Mouse (Mus musculus) spleen, embryonic (tissue): ENCODE data around the gene Zfand2a.

Source experiments
- CTCF ChIA-PET: fragments of 350-600 bp; sonication (Branson Sonifier 250); formaldehyde crosslinking; loops from one replicate; lab custom pipeline; 2022; lab: Charles Lee

Gene Zfand2a

DNA sequence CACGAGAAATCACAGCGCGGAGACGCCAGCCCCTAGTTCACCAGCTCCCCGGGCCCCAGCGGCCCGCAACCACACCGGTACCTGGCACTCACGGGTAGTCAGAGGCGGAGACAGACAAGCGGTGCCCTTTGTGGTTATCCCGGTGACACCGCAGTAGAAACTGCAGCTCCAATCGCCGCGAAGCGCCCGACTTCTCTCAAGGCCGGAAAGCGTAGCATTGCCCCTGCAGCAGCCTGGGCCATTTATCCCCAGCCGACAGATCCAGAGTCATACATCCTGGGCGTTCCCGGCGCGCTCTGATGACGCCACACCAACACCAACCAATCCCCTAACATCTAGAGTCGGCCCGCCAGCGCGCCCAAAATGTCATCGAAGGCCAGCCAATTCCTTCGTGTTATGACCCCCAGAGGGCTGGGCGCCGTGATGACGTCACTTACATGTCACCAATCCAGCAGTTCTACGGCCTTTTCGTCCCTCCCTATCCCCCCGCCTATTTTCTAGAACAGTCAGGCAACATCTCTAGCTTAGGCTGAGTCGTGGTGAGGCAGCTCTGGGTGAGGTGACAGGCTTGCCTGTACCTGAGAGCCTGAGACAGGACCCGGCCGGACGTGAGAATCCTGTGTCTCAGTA, at the start of gene Zfand2a:
Zfand2a (minus strand) TSS at position 365 of the 630 bp plus-strand sequence.
- CTCF ChIA-PET: interaction anchor here (0.7 kb wide), 1 partner anchor 79 kb away, joined by 5 read pairs; the partner anchor contains the start of gene C130050O18Rik

DNA sequence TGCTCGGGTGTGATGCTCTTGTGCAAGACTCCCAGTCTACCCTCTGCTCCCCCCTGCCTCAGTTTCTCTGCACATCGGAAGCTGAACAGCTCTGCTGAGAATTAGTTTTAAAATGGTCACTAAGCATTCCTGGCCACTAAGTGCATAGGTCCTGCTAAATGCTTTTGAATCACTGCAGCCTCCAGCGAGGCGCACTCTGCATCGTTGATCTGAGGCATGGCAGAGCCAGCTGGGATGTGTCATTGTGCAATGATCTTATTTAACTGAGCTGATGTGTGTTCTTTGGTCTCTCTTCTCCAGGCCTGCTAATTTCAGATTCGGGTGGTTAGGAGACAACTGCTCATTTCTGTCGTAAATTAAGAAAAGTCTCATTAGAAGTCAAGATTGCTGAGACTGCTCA, 44.5 kb upstream of the Zfand2a start:
- CTCF ChIA-PET: interaction anchor here (0.6 kb wide), 2 partner anchors 10 to 1161 kb away, joined by 3 to 4 read pairs; no protein-coding TSS in a partner anchor

DNA sequence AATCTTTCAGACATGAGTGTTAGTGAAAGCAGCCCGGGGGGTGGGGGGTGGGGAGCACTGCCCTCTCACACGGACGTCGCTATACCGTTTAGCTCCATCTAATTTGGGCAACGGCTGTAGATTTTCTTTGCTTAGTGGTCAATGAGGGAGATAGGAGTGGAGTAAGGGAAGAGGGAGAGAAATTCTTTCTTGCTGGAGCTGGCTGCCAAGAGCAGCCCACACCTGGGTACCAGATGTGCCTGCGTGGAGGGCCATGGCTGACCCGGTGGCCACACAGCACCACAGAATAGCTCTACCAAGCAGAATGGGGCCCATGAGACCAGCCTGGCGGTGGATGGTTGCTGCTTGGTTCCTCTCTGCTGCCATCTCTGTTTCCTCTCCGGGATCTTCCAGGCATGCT, 37.6 kb upstream of the Zfand2a start:
- CTCF ChIA-PET: no interaction called here

DNA sequence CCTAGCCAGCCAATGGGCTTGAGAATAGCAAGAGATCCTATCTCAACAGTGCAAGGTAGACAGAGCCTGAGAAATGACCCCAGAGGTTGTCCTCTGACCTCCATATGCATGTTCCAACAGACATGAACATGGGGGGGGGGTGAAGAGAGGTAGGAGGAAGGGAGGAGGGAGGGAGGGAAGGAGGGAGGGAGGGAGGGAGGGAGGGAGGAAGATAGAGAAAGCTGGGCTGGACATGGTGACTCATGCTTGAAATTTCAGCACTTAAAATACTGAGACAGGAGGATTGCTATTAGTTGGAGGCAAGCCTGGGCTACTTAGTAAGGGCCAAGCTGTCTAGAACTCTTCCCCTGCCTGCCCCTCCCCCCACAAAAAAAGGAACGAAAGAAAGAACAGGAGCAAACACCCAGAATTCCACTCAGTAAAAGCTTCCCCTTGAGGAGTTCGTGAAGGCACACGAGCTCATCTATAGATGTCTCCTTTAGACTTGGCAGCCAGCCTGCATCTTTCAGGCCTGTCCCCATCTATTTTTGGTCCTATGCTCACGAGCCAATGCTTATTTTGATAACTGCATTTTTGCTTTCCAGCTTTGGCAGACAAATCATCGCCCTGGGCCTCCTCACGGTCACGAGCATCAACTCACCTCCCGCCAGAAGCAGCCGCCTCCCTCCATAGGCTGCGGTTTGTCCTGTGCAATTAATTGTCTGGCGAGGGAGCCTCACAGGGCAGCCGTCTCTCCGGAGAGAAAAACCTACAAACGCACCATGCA, 35.9 kb upstream of the Zfand2a start:
- CTCF ChIA-PET: interaction anchor here (0.7 kb wide), 1 partner anchor 13 kb away, joined by 3 read pairs; no protein-coding TSS in a partner anchor

DNA sequence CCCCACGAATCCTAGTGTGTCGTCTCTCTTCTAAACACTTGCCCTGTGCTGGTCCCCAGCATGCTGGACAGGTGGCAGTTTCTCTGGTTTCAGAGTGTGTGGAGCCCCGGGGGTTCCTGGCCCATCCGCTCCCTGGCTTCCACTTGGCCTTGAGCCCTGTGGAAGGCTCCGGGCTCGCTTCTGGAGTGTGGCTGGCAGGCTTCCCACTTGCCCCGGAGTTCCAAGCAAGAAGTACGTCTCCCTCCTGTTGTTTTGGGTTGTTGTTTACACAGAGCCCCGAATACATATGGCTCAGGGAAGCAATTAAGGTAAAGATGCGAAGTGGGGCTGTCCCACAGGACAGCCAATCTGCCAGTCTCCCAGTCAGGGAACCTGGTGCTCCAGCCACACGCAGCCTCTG, 31.9 kb upstream of the Zfand2a start:
- CTCF ChIA-PET: interaction anchor here (0.7 kb wide), 1 partner anchor 138 kb away, joined by 3 read pairs; no protein-coding TSS in a partner anchor

DNA sequence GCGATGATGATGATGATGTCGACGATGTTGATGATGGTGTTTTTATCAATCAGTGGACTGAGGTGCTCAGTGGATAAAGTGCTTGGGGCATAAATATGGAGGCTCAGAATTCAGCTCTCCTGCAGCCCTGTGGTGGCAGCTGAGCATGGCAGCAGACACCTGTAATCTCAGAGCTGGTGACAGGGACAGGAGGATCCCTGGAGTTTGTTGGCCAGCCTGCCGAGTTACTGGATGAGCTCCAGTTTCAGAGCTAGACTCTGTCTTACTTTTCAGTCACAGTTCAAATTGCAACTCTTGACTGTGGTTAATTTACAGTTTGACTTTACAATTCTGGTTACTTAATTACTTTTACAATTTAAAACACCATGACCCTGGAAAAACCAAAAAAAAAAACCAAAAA, 27.9 kb upstream of the Zfand2a start:
- CTCF ChIA-PET: interaction anchor here (0.7 kb wide), 1 partner anchor 842 kb away, joined by 25 read pairs; no protein-coding TSS in a partner anchor

DNA sequence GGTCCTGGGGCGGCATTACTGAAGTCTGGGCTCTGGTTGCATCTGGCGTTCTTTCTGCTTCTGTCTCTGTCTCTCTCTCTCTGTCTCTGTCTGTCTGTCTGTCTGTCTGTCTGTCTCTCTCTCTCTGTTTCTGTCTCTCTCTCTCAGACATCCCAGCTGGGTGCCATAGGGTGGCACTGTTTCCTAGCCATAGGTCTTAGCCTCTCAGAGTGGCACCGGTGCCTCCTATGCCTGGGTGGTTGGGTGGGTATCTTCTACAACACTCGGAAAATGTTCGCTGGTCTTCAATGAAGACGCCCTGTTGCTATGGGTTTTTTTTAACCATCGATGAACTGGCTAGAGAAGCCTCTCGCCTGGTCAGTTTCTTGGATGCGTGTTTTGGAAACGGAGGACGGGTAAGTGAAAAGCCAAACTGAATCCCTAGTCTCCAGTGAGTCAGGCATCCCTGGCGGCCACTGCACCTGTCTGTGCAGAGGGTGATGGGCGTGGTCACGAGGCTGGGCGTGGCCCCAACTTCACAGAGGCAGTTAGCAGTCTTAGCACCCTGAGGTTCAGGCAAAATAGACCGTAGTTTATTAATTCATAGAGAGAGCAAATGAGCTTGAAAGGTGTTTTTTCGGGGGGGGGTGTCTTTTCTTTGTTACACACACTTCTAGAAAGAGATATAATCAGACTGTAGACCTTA, 26.5 kb upstream of the Zfand2a start:
- CTCF ChIA-PET: no interaction called here

DNA sequence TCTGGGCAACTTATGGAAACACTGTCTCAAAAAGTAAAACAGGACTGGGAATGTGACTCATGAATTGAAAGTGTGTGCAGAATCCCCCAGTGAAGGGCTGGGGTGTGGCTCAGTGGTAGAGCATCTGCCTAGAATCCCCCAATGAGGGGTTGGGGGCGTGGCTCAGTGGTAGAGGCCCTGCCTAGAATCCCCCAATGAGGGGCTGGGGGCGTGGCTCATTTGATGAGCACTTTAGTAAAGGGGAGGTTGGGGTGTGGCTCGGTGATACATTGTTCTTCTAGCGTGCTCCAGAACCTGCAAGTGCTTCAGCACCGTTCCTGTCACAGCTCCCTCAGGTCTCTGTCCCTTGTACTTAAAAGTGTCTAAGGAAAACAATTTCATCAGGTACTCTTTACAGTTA, 21.9 kb upstream of the Zfand2a start:
- CTCF ChIA-PET: no interaction called here

DNA sequence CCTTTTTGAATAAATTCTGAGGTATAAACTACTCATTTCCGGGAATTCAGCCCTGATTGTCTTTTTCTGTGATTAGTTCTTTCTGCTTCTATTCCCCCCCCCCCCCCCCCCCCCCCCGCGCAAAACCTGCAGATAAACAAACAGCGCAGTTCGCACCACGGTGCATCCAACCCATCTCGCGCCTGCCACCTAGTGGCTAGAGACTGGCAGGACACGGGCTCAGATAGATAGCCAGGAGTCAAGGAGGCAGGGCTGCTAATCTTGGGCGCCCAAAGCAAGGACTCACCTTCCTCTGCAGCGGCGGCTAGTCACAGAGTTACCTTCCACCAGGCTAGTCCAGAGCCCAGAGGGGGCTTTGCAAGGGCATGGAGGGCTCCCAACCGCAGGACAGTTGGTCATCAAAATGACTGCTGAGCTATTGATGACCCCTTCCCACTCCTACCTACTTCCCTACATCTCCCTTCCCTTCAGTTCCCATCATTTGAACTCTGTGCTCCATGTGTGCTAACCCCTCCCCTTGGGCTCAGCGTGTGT, 20.8 kb upstream of the Zfand2a start:
- CTCF ChIA-PET: interaction anchor here (0.6 kb wide), 1 partner anchor 107 kb away, joined by 5 read pairs; no protein-coding TSS in a partner anchor

DNA sequence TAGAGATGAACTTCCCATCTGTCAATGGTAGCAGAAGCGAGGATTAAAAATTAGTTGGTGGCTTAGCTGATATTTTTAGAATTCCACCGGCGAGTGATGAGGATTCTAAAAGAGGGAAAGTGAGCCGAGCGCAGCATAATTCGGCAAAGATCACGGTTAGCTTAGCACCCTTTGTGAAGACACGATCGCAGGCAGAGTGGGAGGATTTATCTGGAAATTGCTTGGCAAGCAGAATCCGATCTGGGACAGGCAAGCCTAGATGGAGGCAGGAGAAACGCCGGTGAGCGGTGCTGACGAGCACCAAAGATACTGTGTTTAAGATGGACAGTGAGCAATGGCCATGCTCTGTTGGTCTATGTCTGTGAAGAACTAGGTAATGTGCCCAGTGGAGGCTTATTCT, 17.9 kb upstream of the Zfand2a start:
- CTCF ChIA-PET: no interaction called here

DNA sequence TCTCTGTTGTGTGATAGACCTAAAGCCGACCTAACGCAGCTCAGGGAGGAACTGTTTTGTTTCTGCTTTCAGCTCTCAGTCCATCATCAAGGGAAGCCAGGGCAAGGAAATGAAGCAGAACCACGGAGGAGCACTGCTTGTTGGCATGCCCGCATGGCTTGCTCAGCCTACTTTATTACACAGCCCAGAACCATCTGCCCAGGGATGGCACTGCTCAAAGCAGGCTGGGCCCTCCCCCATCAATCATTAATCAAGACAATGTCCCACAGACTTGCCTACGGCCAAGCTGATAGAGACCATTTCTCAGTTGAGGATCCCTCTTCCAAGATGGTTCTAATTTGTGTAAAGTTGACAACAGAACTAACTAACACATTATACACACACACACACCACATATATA, 14.4 kb upstream of the Zfand2a start:
- CTCF ChIA-PET: no interaction called here

DNA sequence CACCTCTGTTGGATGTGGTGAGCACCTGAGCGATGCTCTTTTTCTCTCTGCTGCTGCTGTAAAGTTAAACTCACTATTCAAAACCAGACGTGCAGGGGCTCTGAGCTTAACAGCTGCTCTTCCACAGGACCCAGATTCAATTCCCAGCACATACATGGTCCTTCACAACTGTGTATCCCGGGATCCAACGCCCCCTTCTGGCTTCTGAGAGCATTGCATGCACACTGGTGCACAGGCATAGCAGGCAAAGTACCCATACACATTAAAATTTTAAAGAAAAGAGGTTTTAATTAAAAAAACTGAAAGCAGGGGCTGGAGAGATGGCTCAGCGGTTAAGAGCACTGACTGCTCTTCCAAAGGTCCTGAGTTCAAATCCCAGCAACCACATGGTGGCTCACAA, 12.6 kb upstream of the Zfand2a start:
- CTCF ChIA-PET: interaction anchor here (0.7 kb wide), 1 partner anchor 156 kb away, joined by 6 read pairs; no protein-coding TSS in a partner anchor

DNA sequence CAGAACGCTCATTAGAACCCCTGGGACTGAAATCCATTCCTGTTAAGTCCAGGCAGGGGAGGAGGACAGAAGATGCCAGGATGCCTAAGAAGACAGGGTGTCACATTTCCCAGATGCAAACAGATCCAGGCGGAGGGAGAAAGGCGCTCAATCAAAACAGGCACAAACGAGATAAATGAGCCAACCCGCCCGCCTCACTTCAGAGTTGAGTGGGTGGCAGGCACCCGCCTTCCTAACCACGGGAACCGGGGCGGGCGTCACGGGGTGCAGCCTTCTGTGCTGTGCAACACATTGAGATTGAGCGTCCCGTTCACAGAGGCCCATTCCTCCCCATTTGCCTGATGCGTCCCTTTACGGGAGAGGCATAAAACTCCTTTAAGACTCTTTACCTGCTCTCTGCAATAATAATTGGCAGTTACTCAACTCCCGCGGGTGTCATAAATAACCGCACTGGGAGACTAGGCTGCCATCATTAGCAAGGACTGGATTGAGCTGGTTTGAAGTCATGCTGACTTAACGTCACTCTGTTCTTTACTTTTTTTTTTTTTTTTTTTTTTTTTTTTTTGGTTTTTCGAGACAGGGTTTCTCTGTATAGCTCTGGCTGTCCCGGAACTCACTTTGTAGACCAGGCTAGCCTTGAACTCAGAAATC, 10.8 kb upstream of the Zfand2a start:
- CTCF ChIA-PET: no interaction called here

DNA sequence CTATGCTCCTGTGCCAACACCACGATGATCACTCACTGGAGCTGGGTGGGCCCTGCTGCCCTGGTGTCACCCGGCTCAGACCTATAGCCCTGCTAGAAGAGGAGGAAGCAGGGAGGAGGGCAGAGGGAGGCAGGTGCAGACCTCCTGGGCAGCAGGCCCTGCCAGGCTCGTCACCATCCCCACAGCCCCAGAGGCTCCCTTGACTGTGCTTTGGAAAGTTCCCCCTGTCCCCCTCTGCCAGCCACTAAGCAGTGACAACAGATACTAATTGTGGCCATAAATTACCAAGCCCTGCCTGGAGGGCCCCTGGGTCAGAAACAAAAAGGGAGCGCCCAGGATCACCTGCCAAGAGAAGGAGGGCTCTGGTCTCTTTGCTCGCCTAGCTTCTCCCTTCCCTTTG, 9.3 kb upstream of the Zfand2a start:
- CTCF ChIA-PET: no interaction called here

DNA sequence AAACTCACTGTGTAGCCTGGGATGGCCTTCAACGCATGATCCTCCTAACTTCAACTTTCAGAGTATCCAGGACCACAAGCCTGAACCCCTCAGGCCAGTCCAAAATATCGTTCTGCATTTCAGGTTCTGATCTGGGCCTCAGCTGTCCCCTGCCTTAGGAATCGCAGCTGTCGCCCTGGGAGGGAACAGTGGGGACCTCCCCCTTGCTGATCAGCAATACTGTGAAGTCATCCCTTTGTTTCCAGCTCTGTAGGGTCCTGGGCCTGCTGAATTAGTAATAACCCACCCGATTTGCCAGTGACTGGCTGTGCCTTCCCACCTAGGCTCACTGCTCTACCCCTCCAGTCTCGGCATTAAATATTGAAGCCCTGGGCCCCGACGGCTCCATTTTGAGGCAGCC, 7.0 kb upstream of the Zfand2a start:
- CTCF ChIA-PET: no interaction called here

DNA sequence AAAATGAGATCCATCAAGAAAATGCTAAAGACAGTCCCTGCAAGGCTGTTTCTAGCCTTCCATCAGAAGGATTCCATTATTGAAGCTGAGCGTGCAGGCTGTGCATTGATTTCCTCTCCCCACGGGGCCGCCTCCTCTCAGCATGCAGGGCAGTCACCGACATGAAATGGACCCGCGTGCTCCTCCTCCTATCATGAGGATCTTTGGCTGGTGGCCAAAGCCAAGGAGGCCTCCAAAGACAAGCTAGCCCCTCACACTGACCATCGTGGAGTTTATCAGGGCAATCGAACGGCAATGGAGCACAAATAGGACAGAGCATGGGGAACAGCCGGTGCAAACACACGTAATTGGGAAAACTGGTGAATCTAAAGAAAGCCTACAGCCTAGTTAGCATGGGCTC, 5.8 kb upstream of the Zfand2a start:
- CTCF ChIA-PET: interaction anchor here (0.6 kb wide), 1 partner anchor 32 kb away, joined by 3 read pairs; no protein-coding TSS in a partner anchor

DNA sequence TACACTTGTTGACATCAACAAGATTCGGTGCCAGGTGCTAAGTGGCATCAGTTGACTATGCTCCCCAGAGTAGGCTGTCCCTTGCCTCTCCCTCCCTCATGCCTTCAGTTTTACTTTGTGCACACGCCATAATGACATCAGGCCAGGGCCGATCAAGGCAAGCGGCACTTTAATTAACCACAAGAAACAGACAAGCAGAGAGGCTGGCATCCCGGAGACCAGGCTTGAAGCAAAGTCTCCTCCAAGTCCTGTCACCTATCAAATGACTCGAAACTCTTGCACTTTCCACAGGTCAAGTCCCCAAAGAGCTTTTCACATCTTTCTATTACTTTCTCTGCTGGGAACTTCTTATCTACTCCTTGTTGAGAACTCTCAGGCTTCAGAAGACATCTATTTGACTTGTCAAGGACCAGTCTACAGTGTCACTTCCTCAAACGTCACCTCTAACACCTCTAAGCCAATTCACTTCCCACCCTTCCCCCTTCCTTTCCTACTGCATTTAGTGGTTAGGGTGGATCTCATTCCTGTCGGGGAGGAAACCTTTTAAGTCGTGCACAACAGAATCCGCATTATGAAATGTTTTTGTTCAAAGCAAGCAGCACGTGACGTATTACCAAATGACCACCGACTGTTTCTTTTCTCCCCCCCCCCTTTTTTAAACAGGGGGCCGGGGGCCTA, 1.0 kb downstream of the Zfand2a start:
- CTCF ChIA-PET: interaction anchor here (0.6 kb wide), 1 partner anchor 29 kb away, joined by 3 read pairs; no protein-coding TSS in a partner anchor

DNA sequence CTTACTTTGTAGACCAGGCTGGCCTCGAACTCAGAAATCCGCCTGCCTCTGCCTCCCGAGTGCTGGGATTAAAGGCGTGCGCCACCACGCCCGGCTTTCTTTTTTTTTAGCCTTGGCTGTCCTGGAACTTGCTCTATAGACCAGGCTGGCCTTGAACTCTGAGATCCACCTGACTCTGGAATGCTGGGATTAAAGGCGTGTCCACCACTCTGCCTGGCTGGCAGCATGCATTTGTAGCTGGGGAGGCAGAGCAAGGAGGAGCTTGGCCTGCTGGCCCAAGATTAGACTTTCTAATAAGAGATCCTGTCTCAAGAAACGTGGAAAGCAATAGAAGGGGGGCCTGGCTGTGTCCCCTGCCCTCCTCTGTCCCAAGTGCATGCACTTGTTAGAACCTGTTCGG, 3.9 kb downstream of the Zfand2a start:
- CTCF ChIA-PET: no interaction called here

DNA sequence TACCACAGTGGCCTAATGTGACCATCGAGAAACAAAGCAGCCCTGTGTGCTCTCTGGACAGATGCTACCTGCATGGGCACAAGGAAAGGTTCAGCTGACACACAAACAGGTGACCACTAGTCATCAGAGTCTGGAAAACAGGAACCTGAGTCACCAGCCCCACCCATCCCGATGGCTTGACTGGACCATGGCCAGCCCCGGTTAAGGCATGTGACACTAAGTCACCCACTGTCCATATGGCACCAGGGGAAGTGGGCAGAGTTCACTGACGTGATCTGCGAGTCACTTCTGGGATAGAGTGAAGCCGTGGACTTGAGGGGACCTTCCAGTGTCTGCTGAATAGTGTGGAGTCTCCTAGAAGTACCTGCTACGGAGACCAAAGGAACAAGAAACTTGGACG, 5.3 kb downstream of the Zfand2a start:
- CTCF ChIA-PET: no interaction called here

DNA sequence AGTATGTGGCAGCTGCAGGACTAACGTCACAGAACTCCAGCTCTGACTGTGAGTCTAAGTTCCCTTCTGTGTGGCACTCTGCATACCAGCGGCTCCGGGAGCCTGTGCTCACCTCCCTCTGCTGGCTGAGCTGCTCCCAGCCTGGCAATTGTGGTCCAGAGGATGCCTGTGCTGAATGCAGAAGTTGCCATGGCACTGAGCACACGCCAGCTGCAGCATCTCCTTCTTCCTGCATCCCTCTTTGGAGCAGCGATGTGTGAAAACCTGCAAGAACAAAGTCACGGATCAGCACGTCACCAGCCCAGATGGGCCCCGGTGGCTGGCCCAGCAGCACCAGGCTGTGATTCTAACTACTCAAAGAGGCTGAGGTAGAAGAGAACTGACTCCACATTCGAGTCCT, 9.6 kb downstream of the Zfand2a start:
- CTCF ChIA-PET: interaction anchor here (0.6 kb wide), 1 partner anchor 188 kb away, joined by 10 read pairs; no protein-coding TSS in a partner anchor
